Mouse (Mus musculus): ENCODE measurements around the gene Adamts18. TPM values are rescaled to one million over a fixed set of nuclear protein-coding genes. Genes with fewer than 3 reads are reported as not detected.

Gene Adamts18
- polyA plus RNA-seq, 1 experiment from 2014 or later, result 9.0 TPM

GRCm38 (mm10) chr8:113687889-113688542, 160.5 kb downstream of the Adamts18 start:
- peak overlapping the region; percentile 19; the same call in 1 of the 2 replicates for H3K9ac ChIP-seq (ENCODE audit: low read length)
- peak; percentile 59; the same call in 1 of the 2 replicates for ATAC-seq (ENCODE audit: low read depth)
- H3K9me3 ChIP-seq (ENCODE audit: control insufficient read depth, low read length), result peaks cover 3% of the 10 kb centered on the region
- H3K27ac ChIP-seq (ENCODE audit: low read length), result peak overlapping the region; percentile 58
- 38% methylated on average over 17 of the region's 17 CpGs for WGBS
- peak overlapping the region; percentile 37 for H3K4me2 ChIP-seq (ENCODE audit: low read depth, low read length)
- H3K4me1 ChIP-seq (replicated peaks; ENCODE audit: control insufficient read depth, insufficient read depth, low read length), result peaks cover 4% of the 10 kb centered on the region; the same call in 1 of the 2 replicates
- no peaks in the 10 kb centered on the region for H3K36me3 ChIP-seq (ENCODE audit: control insufficient read depth, insufficient read depth, low read length)
- H3K4me3 ChIP-seq (ENCODE audit: low read length), result peak overlapping the region; percentile 0
- H3K27me3 ChIP-seq (ENCODE audit: control insufficient read depth, insufficient read depth, low read depth, low read length), result no peaks in the 10 kb centered on the region

- H3K4me2 ChIP-seq (ENCODE audit: low read depth, low read length), result no peak overlapping the region
- H3K4me3 ChIP-seq (ENCODE audit: low read length), result no peak overlapping the region
- no peak overlapping the region for H3K9ac ChIP-seq (ENCODE audit: low read length)
- ATAC-seq (ENCODE audit: low read depth), result no peak
- H3K9me3 ChIP-seq (ENCODE audit: control insufficient read depth, low read length), result peaks cover 2% of the 10 kb centered on the region
- H3K27me3 ChIP-seq (ENCODE audit: control insufficient read depth, insufficient read depth, low read depth, low read length), result no peaks in the 10 kb centered on the region
- no peaks in the 10 kb centered on the region for H3K36me3 ChIP-seq (ENCODE audit: control insufficient read depth, insufficient read depth, low read length)
- H3K4me1 ChIP-seq (replicated peaks; ENCODE audit: control insufficient read depth, insufficient read depth, low read length), result peaks cover 10% of the 10 kb centered on the region
- 36% methylated on average over 3 of the region's 3 CpGs for WGBS
- no peak overlapping the region for H3K27ac ChIP-seq (ENCODE audit: low read length)
These were observed 169.2 kb downstream of the Adamts18 start for GRCm38 (mm10) chr8:113679361-113679760.

- H3K4me2 ChIP-seq (ENCODE audit: low read depth, low read length), result no peak overlapping the region
These were observed 171.7 kb downstream of the Adamts18 start for GRCm38 (mm10) chr8:113676811-113677210.

GRCm38 (mm10) chr8:113675281-113675680, 173.3 kb downstream of the Adamts18 start:
- no peak overlapping the region for H3K9ac ChIP-seq (ENCODE audit: low read length)
- peaks cover 10% of the 10 kb centered on the region for H3K4me1 ChIP-seq (replicated peaks; ENCODE audit: control insufficient read depth, insufficient read depth, low read length)
- no peak overlapping the region for H3K27ac ChIP-seq (ENCODE audit: low read length)
- H3K4me2 ChIP-seq (ENCODE audit: low read depth, low read length), result no peak overlapping the region
- H3K4me3 ChIP-seq (ENCODE audit: low read length), result no peak overlapping the region
- no peaks in the 10 kb centered on the region for H3K27me3 ChIP-seq (ENCODE audit: control insufficient read depth, insufficient read depth, low read depth, low read length)
- no peaks in the 10 kb centered on the region for H3K36me3 ChIP-seq (ENCODE audit: control insufficient read depth, insufficient read depth, low read length)
- 20% methylated on average over 2 of the region's 2 CpGs for WGBS
- no peaks in the 10 kb centered on the region for H3K9me3 ChIP-seq (ENCODE audit: control insufficient read depth, low read length)
- ATAC-seq (ENCODE audit: low read depth), result peak; percentile 70

More at GRCm38 (mm10) chr8:113676811-113677210, 171.7 kb downstream of the Adamts18 start:
- Histone ChIP-seq H3K27me3 (ENCODE audit: control insufficient read depth, insufficient read depth, low read depth, low read length) (no peaks in the 10 kb centered on the region), H3K4me3 (ENCODE audit: low read length) (no peak overlapping the region), H3K27ac (ENCODE audit: low read length) (no peak overlapping the region), H3K9ac (ENCODE audit: low read length) (no peak overlapping the region), H3K9me3 (ENCODE audit: control insufficient read depth, low read length) (no peaks in the 10 kb centered on the region), H3K36me3 (ENCODE audit: control insufficient read depth, insufficient read depth, low read length) (no peaks in the 10 kb centered on the region), H3K4me1 (replicated peaks; ENCODE audit: control insufficient read depth, insufficient read depth, low read length) (peaks cover 10% of the 10 kb centered on the region)
- WGBS, result 77% methylated on average over 1 of the region's 1 CpGs
- ATAC-seq (ENCODE audit: low read depth), result no peak

GRCm38 (mm10) chr8:113674611-113675010, 173.9 kb downstream of the Adamts18 start:
- Histone ChIP-seq H3K27me3 (ENCODE audit: control insufficient read depth, insufficient read depth, low read depth, low read length) (no peaks in the 10 kb centered on the region), H3K4me2 (ENCODE audit: low read depth, low read length) (no peak overlapping the region), H3K9me3 (ENCODE audit: control insufficient read depth, low read length) (no peaks in the 10 kb centered on the region), H3K4me3 (ENCODE audit: low read length) (no peak overlapping the region), H3K36me3 (ENCODE audit: control insufficient read depth, insufficient read depth, low read length) (no peaks in the 10 kb centered on the region), H3K4me1 (replicated peaks; ENCODE audit: control insufficient read depth, insufficient read depth, low read length) (peaks cover 10% of the 10 kb centered on the region), H3K9ac (ENCODE audit: low read length) (no peak overlapping the region), H3K27ac (ENCODE audit: low read length) (no peak overlapping the region)
- ATAC-seq (ENCODE audit: low read depth), result no peak
- 39% methylated on average over 3 of the region's 3 CpGs for WGBS

GRCm38 (mm10) chr8:113673300-113673699, 175.2 kb downstream of the Adamts18 start:
- H3K4me3 ChIP-seq (ENCODE audit: low read length), result no peak overlapping the region
- no peak overlapping the region for H3K9ac ChIP-seq (ENCODE audit: low read length)
- no peak for ATAC-seq (ENCODE audit: low read depth)
- H3K9me3 ChIP-seq (ENCODE audit: control insufficient read depth, low read length), result no peaks in the 10 kb centered on the region
- no peak overlapping the region for H3K4me2 ChIP-seq (ENCODE audit: low read depth, low read length)
- H3K4me1 ChIP-seq (replicated peaks; ENCODE audit: control insufficient read depth, insufficient read depth, low read length), result peaks cover 10% of the 10 kb centered on the region
- peak overlapping the region; percentile 10; the same call in 1 of the 2 replicates for H3K27ac ChIP-seq (ENCODE audit: low read length)
- H3K36me3 ChIP-seq (ENCODE audit: control insufficient read depth, insufficient read depth, low read length), result no peaks in the 10 kb centered on the region
- 55% methylated on average over 3 of the region's 3 CpGs for WGBS
- no peaks in the 10 kb centered on the region for H3K27me3 ChIP-seq (ENCODE audit: control insufficient read depth, insufficient read depth, low read depth, low read length)

- 77% methylated on average over 11 of the region's 11 CpGs for WGBS
- peaks cover 10% of the 10 kb centered on the region for H3K4me1 ChIP-seq (replicated peaks; ENCODE audit: control insufficient read depth, insufficient read depth, low read length)
- H3K9ac ChIP-seq (ENCODE audit: low read length), result no peak overlapping the region
- no peak overlapping the region for H3K4me2 ChIP-seq (ENCODE audit: low read depth, low read length)
- no peak overlapping the region for H3K27ac ChIP-seq (ENCODE audit: low read length)
- no peaks in the 10 kb centered on the region for H3K27me3 ChIP-seq (ENCODE audit: control insufficient read depth, insufficient read depth, low read depth, low read length)
- H3K36me3 ChIP-seq (ENCODE audit: control insufficient read depth, insufficient read depth, low read length), result no peaks in the 10 kb centered on the region
- no peak for ATAC-seq (ENCODE audit: low read depth)
- no peaks in the 10 kb centered on the region for H3K9me3 ChIP-seq (ENCODE audit: control insufficient read depth, low read length)
- H3K4me3 ChIP-seq (ENCODE audit: low read length), result no peak overlapping the region
These were observed 175.8 kb downstream of the Adamts18 start for GRCm38 (mm10) chr8:113672599-113673255.

- 73% methylated on average over 10 of the region's 10 CpGs for WGBS
- ATAC-seq (ENCODE audit: low read depth), result no peak
These were observed 178.6 kb downstream of the Adamts18 start for GRCm38 (mm10) chr8:113669924-113670323.

GRCm38 (mm10) chr8:113666714-113667432, 181.7 kb downstream of the Adamts18 start:
- H3K27ac ChIP-seq (ENCODE audit: low read length), result no peak overlapping the region
- H3K4me2 ChIP-seq (ENCODE audit: low read depth, low read length), result no peak overlapping the region
- H3K9ac ChIP-seq (ENCODE audit: low read length), result no peak overlapping the region
- ATAC-seq (ENCODE audit: low read depth), result no peak
- no peaks in the 10 kb centered on the region for H3K36me3 ChIP-seq (ENCODE audit: control insufficient read depth, insufficient read depth, low read length)
- H3K4me3 ChIP-seq (ENCODE audit: low read length), result no peak overlapping the region
- H3K9me3 ChIP-seq (ENCODE audit: control insufficient read depth, low read length), result no peaks in the 10 kb centered on the region
- 70% methylated on average over 16 of the region's 16 CpGs for WGBS
- H3K27me3 ChIP-seq (ENCODE audit: control insufficient read depth, insufficient read depth, low read depth, low read length), result no peaks in the 10 kb centered on the region
- no peaks in the 10 kb centered on the region; the same call in 1 of the 2 replicates for H3K4me1 ChIP-seq (replicated peaks; ENCODE audit: control insufficient read depth, insufficient read depth, low read length)

More at GRCm38 (mm10) chr8:113669924-113670323, 178.6 kb downstream of the Adamts18 start:
- Histone ChIP-seq H3K27me3 (ENCODE audit: control insufficient read depth, insufficient read depth, low read depth, low read length) (no peaks in the 10 kb centered on the region), H3K9ac (ENCODE audit: low read length) (no peak overlapping the region), H3K9me3 (ENCODE audit: control insufficient read depth, low read length) (no peaks in the 10 kb centered on the region), H3K4me1 (replicated peaks; ENCODE audit: control insufficient read depth, insufficient read depth, low read length) (peaks cover 5% of the 10 kb centered on the region), H3K27ac (ENCODE audit: low read length) (no peak overlapping the region), H3K36me3 (ENCODE audit: control insufficient read depth, insufficient read depth, low read length) (no peaks in the 10 kb centered on the region), H3K4me3 (ENCODE audit: low read length) (no peak overlapping the region), H3K4me2 (ENCODE audit: low read depth, low read length) (no peak overlapping the region)

All from lung, embryonic 16.5 days (tissue).